Mouse (Mus musculus) hindbrain, postnatal 0 days (tissue): Measurements from ENCODE around the gene Sh3bp5. TPM values are rescaled to one million over a fixed set of nuclear protein-coding genes. Genes with fewer than 3 reads are reported as not detected.

Source experiments
- ATAC-seq: fragments of 200-750 bp; cut with Nextera tagmentation; 2 replicates; pipeline ENCODE4 v1.8.0; 2017; ENCODE audit warnings: mild to moderate bottlenecking, moderate TSS enrichment, moderate library complexity
- DNase-seq: peaks from one replicate; pipeline ENCODE4 v3.0.0-alpha.2; 2015; ENCODE audit warnings: low spot score
- H3K27ac ChIP-seq: fragments of 300-500 bp; sonication (generic); 2 replicates; pipeline ENCODE4 v1.5.1; 2014; ENCODE audit warnings: mild to moderate bottlenecking
- H3K27me3 ChIP-seq: fragments of 300-500 bp; sonication (generic); 2 replicates; pipeline ENCODE4 v1.6.1; 2014; ENCODE audit warnings: low read length, mixed read lengths; ENCODE audit not compliant: insufficient read depth
- H3K36me3 ChIP-seq: fragments of 300-500 bp; sonication (generic); 2 replicates; pipeline ENCODE4 v1.6.1; 2014; ENCODE audit warnings: low read length, mixed read lengths; ENCODE audit not compliant: insufficient read depth
- H3K4me1 ChIP-seq: fragments of 300-500 bp; sonication (generic); 2 replicates; pipeline ENCODE4 v1.6.1; 2014; ENCODE audit warnings: antibody characterized with exemption, low read length, mixed read lengths; ENCODE audit not compliant: insufficient read depth
- H3K4me2 ChIP-seq: fragments of 300-500 bp; sonication (generic); 2 replicates; pipeline ENCODE4 v1.6.1; 2014; ENCODE audit warnings: low read depth, mild to moderate bottlenecking, low read length, moderate library complexity, mixed read lengths
- H3K4me3 ChIP-seq: fragments of 300-500 bp; sonication (generic); 2 replicates; pipeline ENCODE4 v1.5.1; 2014; ENCODE audit warnings: low read length
- H3K9ac ChIP-seq: fragments of 300-500 bp; sonication (generic); replicated peaks from 2 replicates; pipeline ENCODE4 v1.6.1; 2014; ENCODE audit warnings: mild to moderate bottlenecking, low read length, moderate library complexity, mixed read lengths
- H3K9me3 ChIP-seq: fragments of 300-500 bp; sonication (generic); 2 replicates; pipeline ENCODE4 v1.6.1; 2016; ENCODE audit warnings: low read length, mixed read lengths
- CTCF ChIP-seq: IDR thresholded peaks from 2 replicates; pipeline ENCODE4 v1.5.1; 2016; ENCODE audit warnings: antibody characterized with exemption, control low read depth, low read depth
- WGBS: fragments of 180-500 bp; shearing (Covaris S2); extraction: QIAGEN DNeasy Blood & Tissue Kit; methylation state at CpG from one replicate; pipeline ENCODE4 v1.1.7; 2014; 5-methylcytosine and 5-hydroxymethylcytosine counted together
- polyA plus RNA-seq: library from polyadenylated mRNA; unstranded; fragments of >200 nt; fragmentation: Nextera tagmentation; extraction: Ambion mirVana; gene quantifications from 2 replicates; pipeline ENCODE4 v1.2.1, GENCODE M21; 2015
- total RNA-seq: library from RNA; depleted of rRNA; stranded (reverse); fragments of >200 nt; gene quantifications from 2 replicates; pipeline ENCODE4 v1.2.3, GENCODE M21; 2014

Sh3bp5 gene
- total and polyA plus RNA-seq, 2 experiments from 2014 or later: 41.6 to 149 TPM

DNA sequence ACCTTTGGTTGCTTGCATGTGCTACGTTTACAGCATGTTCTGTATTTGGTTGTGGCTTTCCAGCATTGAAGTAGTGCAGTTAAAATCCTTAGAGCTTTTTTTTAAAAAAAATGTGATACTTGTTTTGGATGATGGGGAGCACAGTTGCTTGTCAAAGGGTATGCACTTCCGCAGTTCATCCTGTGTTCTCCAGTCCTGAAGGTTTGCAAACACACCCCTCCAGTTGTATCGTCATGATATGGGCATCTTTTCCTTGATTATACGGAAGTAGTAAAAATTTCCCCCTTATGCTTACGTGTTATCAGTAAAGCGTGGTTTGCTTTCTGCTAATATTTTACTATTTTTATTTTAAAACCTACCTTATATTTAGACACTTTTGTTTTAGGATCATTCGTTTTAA is 98.5 kb downstream of the Sh3bp5 start:
- Histone ChIP-seq H3K27ac (0 out of 2 replicates have a peak overlapping the region, but pooled peaks have one; percentile 97), H3K4me3 (peak overlapping the region; percentile 84), H3K9ac (peak overlapping the region; percentile 86), H3K36me3 (no peaks in the 10 kb centered on the region), H3K4me2 (peak overlapping the region; percentile 60), H3K4me1 (peaks cover 8% of the 10 kb centered on the region; the same call in 1 of the 2 replicates), H3K27me3 (no peaks in the 10 kb centered on the region), H3K9me3 (no peaks in the 10 kb centered on the region)
- TF ChIP-seq CTCF: no peak
- ATAC-seq (no peak), DNase-seq (no peak)
- WGBS: 38% methylated on average over 7 of the region's 7 CpGs

GRCm38 (mm10) chr14:31336369-31337155 is 99.3 kb downstream of the Sh3bp5 start, which contains the start of gene Capn7:
TSS of gene Capn7 (plus strand) at chr14:31336638.
- no peaks in the 10 kb centered on the region for H3K9me3 ChIP-seq
- TF ChIP-seq CTCF: peak; percentile 49
- H3K4me2 ChIP-seq: peak within 1 kb of the TSS; percentile 60
- WGBS: 1% methylated on average over 77 of the region's 78 CpGs
- H3K36me3 ChIP-seq: no peaks in the 10 kb centered on the region
- DNase-seq (peak; percentile 100), ATAC-seq (peak; percentile 98)
- H3K4me3 ChIP-seq: peak within 1 kb of the TSS; percentile 84
- no peaks in the 10 kb centered on the region for H3K27me3 ChIP-seq
- H3K9ac ChIP-seq: peak within 1 kb of the TSS; percentile 86
- H3K27ac ChIP-seq: peak within 1 kb of the TSS; percentile 97
- H3K4me1 ChIP-seq: peaks cover 8% of the 10 kb centered on the region; the same call in 1 of the 2 replicates

DNA sequence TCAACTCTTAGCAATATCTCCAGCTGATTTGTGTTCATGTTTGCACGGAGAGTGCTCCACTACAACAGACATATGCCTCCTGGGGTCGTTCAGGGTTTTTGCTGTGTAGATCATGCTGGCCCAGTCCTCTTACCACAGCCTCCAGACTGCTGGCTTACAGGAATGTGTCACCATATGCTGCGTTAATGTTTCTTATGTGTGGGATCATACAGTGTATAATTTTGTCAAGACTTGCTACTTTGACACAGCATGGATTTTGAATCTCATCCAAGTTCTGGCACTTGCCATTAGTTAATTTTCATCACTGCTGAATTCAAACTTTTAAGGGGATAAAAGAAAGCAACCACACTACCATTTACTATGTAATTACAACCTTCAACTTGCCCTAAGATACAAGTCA is 100.1 kb downstream of the Sh3bp5 start:
- H3K27ac ChIP-seq: peak overlapping the region; percentile 97
- H3K36me3 ChIP-seq: no peaks in the 10 kb centered on the region
- H3K4me3 ChIP-seq: peak overlapping the region; percentile 84
- DNase-seq (no peak), ATAC-seq (no peak)
- peak overlapping the region; percentile 60 for H3K4me2 ChIP-seq
- H3K9me3 ChIP-seq: no peaks in the 10 kb centered on the region
- no peaks in the 10 kb centered on the region for H3K27me3 ChIP-seq
- peak overlapping the region; percentile 86 for H3K9ac ChIP-seq
- H3K4me1 ChIP-seq: peaks cover 8% of the 10 kb centered on the region; the same call in 1 of the 2 replicates
- 31% methylated on average over 3 of the region's 3 CpGs for WGBS
- no peak for TF ChIP-seq CTCF

DNA sequence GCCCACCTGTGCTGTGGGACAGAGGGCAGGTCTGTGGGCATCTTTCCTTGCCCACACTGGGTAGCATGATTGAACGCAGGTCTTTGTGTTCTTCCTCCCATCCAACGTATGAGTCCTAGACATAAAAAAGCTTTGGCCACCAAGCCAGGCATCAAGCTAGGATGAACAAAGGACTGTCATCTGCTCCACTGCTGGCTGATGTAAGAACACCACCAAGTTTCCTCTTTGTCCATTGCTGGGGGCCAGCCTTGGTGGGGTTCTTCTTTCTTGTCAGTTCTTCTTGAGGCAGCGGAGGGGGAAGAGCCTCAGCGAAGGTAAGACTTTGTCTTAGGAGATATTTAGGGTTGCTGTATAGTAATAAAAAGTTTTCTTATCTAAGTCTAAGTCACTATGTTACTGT is 104.9 kb downstream of the Sh3bp5 start:
- no peak for ATAC-seq
- no peak for DNase-seq

DNA sequence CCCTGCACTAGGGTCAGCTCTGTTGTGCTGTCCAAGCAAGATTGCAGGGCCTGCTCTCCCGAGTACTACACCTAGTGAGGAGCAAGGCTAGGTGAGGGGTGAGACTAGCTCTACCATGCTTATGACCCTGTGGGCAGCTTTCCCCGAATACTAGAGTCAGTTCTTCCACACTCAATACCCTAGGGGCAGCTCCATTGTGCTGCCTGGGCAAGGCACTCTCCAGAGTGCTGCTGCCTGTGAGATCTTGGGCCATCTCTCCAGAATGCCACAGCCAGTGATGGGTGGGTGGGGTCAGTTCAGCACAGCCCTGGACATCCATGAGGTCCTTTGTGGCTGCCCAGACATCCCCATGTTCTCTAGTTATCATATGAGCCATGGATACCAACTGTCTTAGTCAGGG is 106.1 kb downstream of the Sh3bp5 start:
- ATAC-seq: no peak
- no peaks in the 10 kb centered on the region for H3K36me3 ChIP-seq
- H3K4me3 ChIP-seq: no peak overlapping the region
- H3K9me3 ChIP-seq: no peaks in the 10 kb centered on the region
- H3K27me3 ChIP-seq: no peaks in the 10 kb centered on the region
- WGBS: 51% methylated on average over 2 of the region's 2 CpGs
- H3K27ac ChIP-seq: no peak overlapping the region
- no peak overlapping the region for H3K4me2 ChIP-seq
- no peak for TF ChIP-seq CTCF
- no peak for DNase-seq
- no peak overlapping the region for H3K9ac ChIP-seq
- no peaks in the 10 kb centered on the region for H3K4me1 ChIP-seq

More for the DNA sequence above, 104.9 kb downstream of the Sh3bp5 start:
- WGBS: 68% methylated on average over 4 of the region's 4 CpGs
- H3K4me3 ChIP-seq: no peak overlapping the region
- no peaks in the 10 kb centered on the region for H3K9me3 ChIP-seq
- H3K9ac ChIP-seq: no peak overlapping the region
- H3K27me3 ChIP-seq: no peaks in the 10 kb centered on the region
- H3K4me1 ChIP-seq: no peaks in the 10 kb centered on the region
- no peak overlapping the region for H3K27ac ChIP-seq
- H3K36me3 ChIP-seq: no peaks in the 10 kb centered on the region
- TF ChIP-seq CTCF: no peak
- H3K4me2 ChIP-seq: no peak overlapping the region

- WGBS: 77% methylated on average over 4 of the region's 4 CpGs
- peak; percentile 18 for DNase-seq
Measured at GRCm38 (mm10) chr14:31327681-31328080, 108.2 kb downstream of the Sh3bp5 start.

DNA sequence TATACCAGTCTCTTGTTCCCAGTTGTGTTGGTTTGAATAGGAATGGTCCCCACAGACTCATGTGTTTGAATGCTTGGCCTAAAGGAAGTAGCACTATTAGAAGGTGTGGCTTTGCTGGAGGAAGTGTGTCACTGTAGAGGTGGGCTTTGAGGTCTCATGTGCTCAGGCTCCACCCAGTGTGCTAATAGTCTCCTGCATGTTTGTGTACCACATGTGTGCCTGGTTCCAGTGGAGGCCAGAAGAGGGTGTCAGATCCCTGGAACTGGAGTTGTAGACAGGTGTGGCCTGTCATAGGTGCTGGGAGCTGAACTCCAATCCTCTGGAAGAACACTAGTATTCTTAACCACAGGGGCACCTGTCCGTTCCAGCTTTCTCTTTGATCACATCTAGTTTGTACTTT is 108.7 kb downstream of the Sh3bp5 start:
- Histone ChIP-seq H3K27ac (no peak overlapping the region), H3K4me1 (no peaks in the 10 kb centered on the region), H3K4me3 (no peak overlapping the region), H3K27me3 (no peaks in the 10 kb centered on the region), H3K9me3 (no peaks in the 10 kb centered on the region), H3K9ac (no peak overlapping the region), H3K4me2 (no peak overlapping the region), H3K36me3 (no peaks in the 10 kb centered on the region)
- TF ChIP-seq CTCF: no peak
- DNase-seq (no peak), ATAC-seq (no peak)
- WGBS: 90% methylated on average over 1 of the region's 1 CpGs

More at GRCm38 (mm10) chr14:31327681-31328080, 108.2 kb downstream of the Sh3bp5 start:
- no peak for ATAC-seq
- Histone ChIP-seq H3K9ac (no peak overlapping the region), H3K9me3 (no peaks in the 10 kb centered on the region), H3K4me3 (no peak overlapping the region), H3K36me3 (no peaks in the 10 kb centered on the region), H3K27me3 (no peaks in the 10 kb centered on the region), H3K27ac (no peak overlapping the region), H3K4me1 (no peaks in the 10 kb centered on the region), H3K4me2 (no peak overlapping the region)
- TF ChIP-seq CTCF: peak; percentile 58
